Mouse (Mus musculus) heart, adult 2 months (tissue): Measurements from ENCODE around the gene Rnf43. TPM values are rescaled to one million over a fixed set of nuclear protein-coding genes. Genes with fewer than 3 reads are reported as not detected.

Source experiments
- DNase-seq, 2 experiments: peaks; one replicate each; pipeline ENCODE4 v3.0.0; 2021
- H3K27ac ChIP-seq: fragments of 200-600 bp; 2 replicates; pipeline ENCODE4 v1.8.1; 2022
- H3K27me3 ChIP-seq: fragments of 200-500 bp; 2 replicates; pipeline ENCODE4 v1.6.1; 2012; ENCODE audit warnings: mild to moderate bottlenecking, low read length, inconsistent platforms, mixed read lengths; ENCODE audit not compliant: control insufficient read depth, insufficient read depth
- H3K36me3 ChIP-seq: fragments of 200-500 bp; 2 replicates; pipeline ENCODE4 v1.6.1; 2012; ENCODE audit warnings: low read length, inconsistent platforms; ENCODE audit not compliant: control insufficient read depth, insufficient read depth
- H3K4me1 ChIP-seq: fragments of 200-500 bp; 2 replicates; pipeline ENCODE4 v1.6.1; 2011; ENCODE audit warnings: low read length; ENCODE audit not compliant: control insufficient read depth, insufficient read depth
- H3K4me3 ChIP-seq: fragments of 200-600 bp; 2 replicates; pipeline ENCODE4 v1.8.1; 2022
- H3K79me2 ChIP-seq: fragments of 200-500 bp; replicated peaks from 2 replicates; pipeline ENCODE4 v1.6.1; 2012; ENCODE audit warnings: mild to moderate bottlenecking, inconsistent platforms, low read length, moderate library complexity, mixed read lengths; ENCODE audit not compliant: control insufficient read depth, insufficient read depth
- H3K9ac ChIP-seq: fragments of 200-500 bp; 2 replicates; pipeline ENCODE4 v1.6.1; 2012; ENCODE audit warnings: low read depth, mild to moderate bottlenecking, control low read depth, inconsistent platforms, low read length, mixed read lengths
- CTCF ChIP-seq: fragments of 200-600 bp; IDR thresholded peaks from 2 replicates; pipeline ENCODE4 v1.8.1; 2022; ENCODE audit warnings: antibody characterized with exemption, mild to moderate bottlenecking, moderate library complexity
- EP300 ChIP-seq: fragments of 200-500 bp; IDR thresholded peaks from 2 replicates; pipeline ENCODE4 v1.6.1; 2011; ENCODE audit warnings: low read depth, low read length, control low read depth; ENCODE audit not compliant: insufficient read depth
- POLR2A ChIP-seq: fragments of 200-500 bp; IDR thresholded peaks from 2 replicates; pipeline ENCODE4 v1.6.1; 2011; ENCODE audit warnings: mild to moderate bottlenecking, low read depth, low read length, control low read depth; ENCODE audit not compliant: insufficient read depth
- WGBS: fragments of 180-500 bp; shearing (Covaris S2); methylation state at CpG from one replicate; pipeline ENCODE4 v1.1.7; 2018; 5-methylcytosine and 5-hydroxymethylcytosine counted together
- intact Hi-C: fragments of 180-260 bp; cut with DNase I; formaldehyde crosslinking; loops from one replicate; pipeline ENCODE4 v1.15.1; 2025
- polyA plus RNA-seq: library from polyadenylated mRNA; depleted of rRNA; stranded (reverse); fragments of >200 nt; gene quantifications from 2 replicates; pipeline ENCODE4 v1.2.3, GENCODE M21; 2012
- total RNA-seq, 2 experiments: library from RNA; stranded (reverse); gene quantifications; 2 replicates each; pipeline ENCODE4 v1.2.3; 2021

Gene Rnf43
- total and polyA plus RNA-seq, 3 experiments: 0.31 to 0.45 (median 0.42) TPM

GRCm38 (mm10) chr11:87623160-87623559, 39.4 kb upstream of the Rnf43 start:
- no peaks in the 10 kb centered on the region for H3K4me1 ChIP-seq
- TF ChIP-seq EP300 (no peak), POLR2A (no peak), CTCF (no peak)
- H3K27me3 ChIP-seq: no peaks in the 10 kb centered on the region
- no peak overlapping the region for H3K4me3 ChIP-seq
- no peaks in the 10 kb centered on the region; the same call in 1 of the 2 replicates for H3K36me3 ChIP-seq
- H3K27ac ChIP-seq: no peak overlapping the region
- no peaks in the 10 kb centered on the region for H3K79me2 ChIP-seq
- 80% methylated on average over 4 of the region's 4 CpGs for WGBS
- DNase-seq: no peak
- H3K9ac ChIP-seq: no peak overlapping the region
- intact Hi-C loops: no loop called here

- WGBS: 13% methylated on average over 10 of the region's 10 CpGs
- TF ChIP-seq CTCF (peak; percentile 78), EP300 (no peak)
- H3K27me3 ChIP-seq: no peaks in the 10 kb centered on the region
- intact Hi-C loops: no loop called here
- no peak overlapping the region for H3K27ac ChIP-seq
- H3K9ac ChIP-seq: no peak overlapping the region
- no peak overlapping the region for H3K4me3 ChIP-seq
- no peak for DNase-seq
- H3K36me3 ChIP-seq: no peaks in the 10 kb centered on the region
- no peaks in the 10 kb centered on the region for H3K79me2 ChIP-seq
- H3K4me1 ChIP-seq: no peaks in the 10 kb centered on the region
These were observed 32.7 kb upstream of the Rnf43 start for GRCm38 (mm10) chr11:87629859-87630258.

- no peak for DNase-seq
- Histone ChIP-seq H3K79me2 (no peaks in the 10 kb centered on the region), H3K4me3 (peak overlapping the region; percentile 52), H3K9ac (peak overlapping the region; percentile 98), H3K27ac (peak overlapping the region; percentile 83), H3K4me1 (no peaks in the 10 kb centered on the region; the same call in 1 of the 2 replicates), H3K36me3 (no peaks in the 10 kb centered on the region), H3K27me3 (no peaks in the 10 kb centered on the region)
- intact Hi-C loops: no loop called here
- 45% methylated on average over 2 of the region's 2 CpGs for WGBS
- TF ChIP-seq EP300 (no peak), CTCF (no peak), POLR2A (no peak)
These were observed 23.7 kb upstream of the Rnf43 start for GRCm38 (mm10) chr11:87638793-87639192.

GRCm38 (mm10) chr11:87639206-87639605, 23.3 kb upstream of the Rnf43 start:
- peak; percentile 74 to 76 for DNase-seq
- Histone ChIP-seq H3K4me1 (no peaks in the 10 kb centered on the region; the same call in 1 of the 2 replicates), H3K79me2 (no peaks in the 10 kb centered on the region), H3K27me3 (no peaks in the 10 kb centered on the region), H3K9ac (peak overlapping the region; percentile 98), H3K36me3 (no peaks in the 10 kb centered on the region), H3K27ac (peak overlapping the region; percentile 83), H3K4me3 (peak overlapping the region; percentile 52)
- under 1% methylated on average over 29 of the region's 29 CpGs for WGBS
- no peak for TF ChIP-seq CTCF
- TF ChIP-seq POLR2A: peak; percentile 75
- intact Hi-C loops: no loop called here

- Histone ChIP-seq H3K27ac (no peak overlapping the region), H3K4me3 (no peak overlapping the region), H3K36me3 (no peaks in the 10 kb centered on the region), H3K9ac (no peak overlapping the region), H3K4me1 (no peaks in the 10 kb centered on the region; the same call in 1 of the 2 replicates), H3K27me3 (no peaks in the 10 kb centered on the region), H3K79me2 (no peaks in the 10 kb centered on the region)
- intact Hi-C loops: no loop called here
- TF ChIP-seq POLR2A: no peak
- TF ChIP-seq EP300: no peak
- no peak for TF ChIP-seq CTCF
- DNase-seq: no peak
These were observed 19.7 kb upstream of the Rnf43 start for GRCm38 (mm10) chr11:87642865-87643264.

GRCm38 (mm10) chr11:87654693-87655092, 7.8 kb upstream of the Rnf43 start:
- Histone ChIP-seq H3K4me3 (no peak overlapping the region), H3K27ac (no peak overlapping the region), H3K4me1 (no peaks in the 10 kb centered on the region), H3K36me3 (no peaks in the 10 kb centered on the region), H3K79me2 (no peaks in the 10 kb centered on the region), H3K9ac (no peak overlapping the region), H3K27me3 (no peaks in the 10 kb centered on the region)
- intact Hi-C loops: no loop called here
- TF ChIP-seq CTCF: no peak
- TF ChIP-seq POLR2A: no peak
- TF ChIP-seq EP300: no peak
- DNase-seq: no peak
- 74% methylated on average over 5 of the region's 5 CpGs for WGBS
